Mouse (Mus musculus) forebrain, embryonic 10.5 days (tissue): ENCODE results near the gene Pacsin1. TPM values are rescaled to one million over a fixed set of nuclear protein-coding genes. Genes with fewer than 3 reads are reported as not detected.

Experiments used
- DNase-seq: peaks from one replicate; pipeline ENCODE4 v3.0.0-alpha.2; 2017; ENCODE audit warnings: low spot score; ENCODE audit errors: extremely low spot score
- H3K27ac ChIP-seq: fragments of 300-500 bp; sonication (generic); 2 replicates; pipeline ENCODE4 v1.5.1; 2016; ENCODE audit warnings: mild to moderate bottlenecking
- H3K27me3 ChIP-seq: fragments of 300-500 bp; sonication (generic); 2 replicates; pipeline ENCODE4 v1.6.1; 2016; ENCODE audit warnings: mild to moderate bottlenecking; ENCODE audit not compliant: poor library complexity, severe bottlenecking
- H3K36me3 ChIP-seq: fragments of 300-500 bp; sonication (generic); replicated peaks from 2 replicates; pipeline ENCODE4 v1.6.1; 2016; ENCODE audit warnings: mild to moderate bottlenecking, moderate library complexity
- H3K4me1 ChIP-seq: fragments of 300-500 bp; sonication (generic); 2 replicates; pipeline ENCODE4 v1.6.1; 2016
- H3K4me3 ChIP-seq: fragments of 300-500 bp; sonication (generic); 2 replicates; pipeline ENCODE4 v1.5.1; 2016; ENCODE audit warnings: mild to moderate bottlenecking, moderate library complexity
- H3K9me3 ChIP-seq: fragments of 300-500 bp; sonication (generic); 2 replicates; pipeline ENCODE4 v1.6.1; 2016; ENCODE audit warnings: mild to moderate bottlenecking, moderate library complexity
- WGBS: fragments of 180-500 bp; shearing (Covaris S2); methylation state at CpG from one replicate; pipeline ENCODE4 v1.1.7; 2016; 5-methylcytosine and 5-hydroxymethylcytosine counted together
- polyA plus RNA-seq: library from polyadenylated mRNA; unstranded; fragments of >200 nt; fragmentation: Nextera tagmentation; extraction: Ambion mirVana; gene quantifications from 2 replicates; pipeline ENCODE4 v1.2.1, GENCODE M21; 2016

Gene Pacsin1
- polyA plus RNA-seq, 1 experiment from 2014 or later: 4.3 TPM

- peaks cover 18% of the 10 kb centered on the region for H3K4me1 ChIP-seq
- 73% methylated on average over 6 of the region's 6 CpGs for whole genome bisulfite sequencing
- DNase-seq: no peak
- H3K4me3 ChIP-seq: no peak overlapping the region
- H3K27me3 ChIP-seq: peaks cover 53% of the 10 kb centered on the region
- peaks cover 16% of the 10 kb centered on the region for H3K9me3 ChIP-seq
- H3K36me3 ChIP-seq: no peaks in the 10 kb centered on the region
- H3K27ac ChIP-seq: no peak overlapping the region
Measured at GRCm38 (mm10) chr17:27701856-27702255, 46.5 kb downstream of the Pacsin1 start.

- Histone ChIP-seq H3K4me3 (peak overlapping the region; percentile 47), H3K27ac (peak overlapping the region; percentile 74), H3K9me3 (peaks cover 16% of the 10 kb centered on the region), H3K36me3 (no peaks in the 10 kb centered on the region), H3K4me1 (peaks cover 25% of the 10 kb centered on the region), H3K27me3 (peaks cover 59% of the 10 kb centered on the region)
- peak; percentile 73 for DNase-seq
- under 1% methylated on average over 33 of the region's 34 CpGs for WGBS
Measured at GRCm38 (mm10) chr17:27702518-27702917, 47.2 kb downstream of the Pacsin1 start.

- no peaks in the 10 kb centered on the region for H3K36me3 ChIP-seq
- H3K27ac ChIP-seq: no peak overlapping the region
- 66% methylated on average over 5 of the region's 5 CpGs for WGBS
- no peak overlapping the region for H3K4me3 ChIP-seq
- peaks cover 7% of the 10 kb centered on the region for H3K9me3 ChIP-seq
- DNase-seq: no peak
- peaks cover 41% of the 10 kb centered on the region for H3K4me1 ChIP-seq
- peaks cover 67% of the 10 kb centered on the region for H3K27me3 ChIP-seq
Measured at GRCm38 (mm10) chr17:27703961-27704621, 48.8 kb downstream of the Pacsin1 start.

- peaks cover 83% of the 10 kb centered on the region for H3K27me3 ChIP-seq
- H3K4me1 ChIP-seq: peaks cover 44% of the 10 kb centered on the region
Measured at GRCm38 (mm10) chr17:27705661-27706060, 50.4 kb downstream of the Pacsin1 start.

GRCm38 (mm10) chr17:27707954-27708661 is 52.8 kb downstream of the Pacsin1 start:
- no peaks in the 10 kb centered on the region for H3K36me3 ChIP-seq
- DNase-seq: peak; percentile 98
- no peaks in the 10 kb centered on the region; the same call in 1 of the 2 replicates for H3K9me3 ChIP-seq
- peaks cover 74% of the 10 kb centered on the region for H3K27me3 ChIP-seq
- peak overlapping the region; percentile 49 for H3K4me3 ChIP-seq
- H3K27ac ChIP-seq: peak overlapping the region; percentile 75
- 4% methylated on average over 25 of the region's 25 CpGs for WGBS
- peaks cover 29% of the 10 kb centered on the region for H3K4me1 ChIP-seq

More at GRCm38 (mm10) chr17:27705661-27706060, 50.4 kb downstream of the Pacsin1 start:
- no peaks in the 10 kb centered on the region for H3K36me3 ChIP-seq
- 29% methylated on average over 10 of the region's 10 CpGs for WGBS
- H3K4me3 ChIP-seq: no peak overlapping the region
- no peak for DNase-seq
- no peak overlapping the region for H3K27ac ChIP-seq
- H3K9me3 ChIP-seq: no peaks in the 10 kb centered on the region; the same call in 1 of the 2 replicates

GRCm38 (mm10) chr17:27709650-27710049 is 54.3 kb downstream of the Pacsin1 start:
- H3K9me3 ChIP-seq: no peaks in the 10 kb centered on the region; the same call in 1 of the 2 replicates
- no peak overlapping the region for H3K27ac ChIP-seq
- H3K36me3 ChIP-seq: no peaks in the 10 kb centered on the region
- peaks cover 29% of the 10 kb centered on the region for H3K4me1 ChIP-seq
- no peak for DNase-seq
- 84% methylated on average over 5 of the region's 5 CpGs for WGBS
- H3K27me3 ChIP-seq: peaks cover 64% of the 10 kb centered on the region
- H3K4me3 ChIP-seq: no peak overlapping the region

GRCm38 (mm10) chr17:27712832-27713231 is 57.5 kb downstream of the Pacsin1 start:
- peaks cover 50% of the 10 kb centered on the region for H3K27me3 ChIP-seq

GRCm38 (mm10) chr17:27716804-27717203 is 61.5 kb downstream of the Pacsin1 start:
- Histone ChIP-seq H3K9me3 (no peaks in the 10 kb centered on the region), H3K4me3 (peak overlapping the region; percentile 48), H3K36me3 (no peaks in the 10 kb centered on the region), H3K27me3 (peaks cover 48% of the 10 kb centered on the region), H3K4me1 (peaks cover 53% of the 10 kb centered on the region), H3K27ac (peak overlapping the region; percentile 76)
- WGBS: 2% methylated on average over 16 of the region's 16 CpGs
- DNase-seq: peak; percentile 78

More at GRCm38 (mm10) chr17:27712832-27713231, 57.5 kb downstream of the Pacsin1 start:
- 86% methylated on average over 1 of the region's 1 CpGs for WGBS
- Histone ChIP-seq H3K27ac (no peak overlapping the region), H3K36me3 (no peaks in the 10 kb centered on the region), H3K4me1 (peaks cover 34% of the 10 kb centered on the region), H3K4me3 (no peak overlapping the region), H3K9me3 (no peaks in the 10 kb centered on the region)
- no peak for DNase-seq

GRCm38 (mm10) chr17:27718250-27718649 is 62.9 kb downstream of the Pacsin1 start:
- H3K36me3 ChIP-seq: no peaks in the 10 kb centered on the region
- H3K9me3 ChIP-seq: no peaks in the 10 kb centered on the region
- H3K4me1 ChIP-seq: peaks cover 53% of the 10 kb centered on the region
- H3K27me3 ChIP-seq: peaks cover 48% of the 10 kb centered on the region
- DNase-seq: no peak
- H3K4me3 ChIP-seq: no peak overlapping the region
- H3K27ac ChIP-seq: 0 out of 2 replicates have a peak overlapping the region, but pooled peaks have one; percentile 5
- WGBS: 59% methylated on average over 5 of the region's 5 CpGs

- Histone ChIP-seq H3K4me3 (no peak overlapping the region), H3K36me3 (no peaks in the 10 kb centered on the region), H3K9me3 (no peaks in the 10 kb centered on the region), H3K4me1 (peaks cover 65% of the 10 kb centered on the region), H3K27me3 (peaks cover 52% of the 10 kb centered on the region), H3K27ac (no peak overlapping the region)
- WGBS: 69% methylated on average over 14 of the region's 14 CpGs
- no peak for DNase-seq
Measured at GRCm38 (mm10) chr17:27719663-27720062, 64.4 kb downstream of the Pacsin1 start.

GRCm38 (mm10) chr17:27720326-27720725 is 65.0 kb downstream of the Pacsin1 start:
- H3K4me3 ChIP-seq: no peak overlapping the region
- no peaks in the 10 kb centered on the region for H3K36me3 ChIP-seq
- WGBS: 36% methylated on average over 9 of the region's 9 CpGs
- H3K27ac ChIP-seq: no peak overlapping the region
- peaks cover 51% of the 10 kb centered on the region for H3K27me3 ChIP-seq
- H3K9me3 ChIP-seq: no peaks in the 10 kb centered on the region
- DNase-seq: no peak
- peaks cover 72% of the 10 kb centered on the region for H3K4me1 ChIP-seq

GRCm38 (mm10) chr17:27721125-27721664 is 65.9 kb downstream of the Pacsin1 start:
- 82% methylated on average over 9 of the region's 9 CpGs for WGBS
- Histone ChIP-seq H3K27ac (0 out of 2 replicates have a peak overlapping the region, but pooled peaks have one; percentile 40), H3K9me3 (no peaks in the 10 kb centered on the region), H3K4me3 (no peak overlapping the region), H3K36me3 (no peaks in the 10 kb centered on the region), H3K4me1 (peaks cover 80% of the 10 kb centered on the region), H3K27me3 (peaks cover 59% of the 10 kb centered on the region)
- DNase-seq: no peak

- H3K4me1 ChIP-seq: peaks cover 65% of the 10 kb centered on the region
- 0 out of 2 replicates have a peak overlapping the region, but pooled peaks have one; percentile 31 for H3K27ac ChIP-seq
- H3K36me3 ChIP-seq: no peaks in the 10 kb centered on the region
- H3K4me3 ChIP-seq: no peak overlapping the region
- DNase-seq: no peak
- 27% methylated on average over 3 of the region's 3 CpGs for WGBS
- no peaks in the 10 kb centered on the region for H3K9me3 ChIP-seq
- H3K27me3 ChIP-seq: peaks cover 32% of the 10 kb centered on the region
Measured at GRCm38 (mm10) chr17:27724327-27724726, 69.0 kb downstream of the Pacsin1 start.
